Mouse (Mus musculus) embryo, embryonic 11 days (tissue): ENCODE results near the gene Trim46.
A peak's percentile ranks its signal among the peaks of the same experiment; 100 is the strongest.
"Not testable (repeated sequence)": the region's sequence is repeated elsewhere in the genome, so short reads cannot be mapped to it uniquely, and the experiment has no call there.

ENCODE experiments used
- DNase-seq: peaks from one replicate; pipeline ENCODE4 v3.0.0-alpha.2; 2015

Trim46 gene

GRCm38 (mm10) chr3:89231772-89232275 is 14.3 kb downstream of the Trim46 start:
- no peak for DNase-seq

GRCm38 (mm10) chr3:89231345-89231744 is 14.8 kb downstream of the Trim46 start:
- DNase-seq, result no peak

DNA sequence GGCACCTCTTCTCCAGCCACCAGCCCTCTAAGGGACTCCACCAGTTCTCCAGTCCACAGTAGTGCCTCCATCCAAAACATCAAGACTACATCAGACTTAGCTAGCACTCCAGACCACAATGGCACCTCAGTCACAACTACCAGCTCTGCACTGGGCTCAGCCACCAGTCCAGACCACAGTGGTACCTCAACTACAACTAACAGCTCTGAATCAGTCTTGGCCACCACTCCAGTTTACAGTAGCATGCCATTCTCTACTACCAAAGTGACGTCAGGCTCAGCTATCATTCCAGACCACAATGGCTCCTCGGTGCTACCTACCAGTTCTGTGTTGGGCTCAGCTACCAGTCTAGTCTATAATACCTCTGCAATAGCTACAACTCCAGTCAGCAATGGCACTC is 15.5 kb downstream of the Trim46 start:
- no peak for DNase-seq

- no peak for DNase-seq
Measured at GRCm38 (mm10) chr3:89229276-89229675, 16.8 kb downstream of the Trim46 start.

DNA sequence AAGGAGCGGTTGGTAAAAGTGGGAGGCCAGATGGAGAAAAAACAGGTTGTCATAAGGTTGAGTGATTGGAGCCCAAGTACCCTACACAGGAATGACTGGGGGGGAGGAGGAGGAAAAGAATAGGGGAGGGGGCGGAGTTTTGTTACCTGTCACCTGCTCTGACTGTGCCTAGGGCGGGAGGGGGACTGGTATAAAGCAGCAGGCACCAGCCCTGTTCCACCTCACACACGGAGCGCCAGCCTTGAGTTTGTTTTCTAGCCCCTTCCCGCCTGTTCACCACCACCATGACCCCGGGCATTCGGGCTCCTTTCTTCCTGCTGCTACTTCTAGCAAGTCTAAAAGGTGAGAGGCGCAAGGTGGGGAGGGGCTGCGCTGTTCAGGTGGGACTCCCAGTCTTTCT is 17.3 kb downstream of the Trim46 start, which contains the start of gene Muc1:
TSS of gene Muc1 (plus strand) at position 222 of the 400 bp plus-strand sequence.
- no peak for DNase-seq

- peak; percentile 92 for DNase-seq
Measured at GRCm38 (mm10) chr3:89228180-89228549, 17.9 kb downstream of the Trim46 start.

GRCm38 (mm10) chr3:89227307-89228179 is 18.6 kb downstream of the Trim46 start:
- peak; percentile 96 for DNase-seq

- DNase-seq, result no peak
Measured at GRCm38 (mm10) chr3:89226900-89227299, 19.2 kb downstream of the Trim46 start, which contains the start of gene Mtx1. Gene Mtx1, minus strand, starts transcription at chr3:89227088.

GRCm38 (mm10) chr3:89226361-89226760 is 19.7 kb downstream of the Trim46 start:
- no peak for DNase-seq

- peak; percentile 89 for DNase-seq
Measured at GRCm38 (mm10) chr3:89225918-89226317, 20.2 kb downstream of the Trim46 start.

DNA sequence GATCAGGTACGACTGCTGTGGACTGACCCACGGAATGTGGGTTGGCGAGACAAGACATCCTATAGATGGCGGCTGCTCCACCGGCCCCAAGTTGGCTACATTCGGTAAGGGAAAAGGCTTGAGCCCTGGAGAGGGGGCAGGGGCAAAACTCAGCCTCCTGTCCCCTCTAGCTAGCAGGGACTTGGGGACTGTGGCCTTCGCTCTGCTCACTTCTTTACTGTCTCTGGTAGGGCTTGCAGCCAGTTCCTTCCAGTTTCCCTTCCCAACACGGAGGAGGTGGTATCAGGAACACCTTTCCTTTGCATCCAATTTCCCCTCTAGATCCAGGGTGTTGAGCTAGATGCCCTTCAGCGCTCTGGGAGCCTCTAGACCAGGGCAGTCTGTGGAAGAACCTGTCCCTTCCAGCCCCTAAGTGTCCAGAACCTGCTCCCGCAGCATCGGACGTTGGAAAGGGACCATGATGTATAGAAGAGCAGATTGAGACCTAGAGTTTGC is 20.7 kb downstream of the Trim46 start:
- no peak for DNase-seq

GRCm38 (mm10) chr3:89224796-89225195 is 21.3 kb downstream of the Trim46 start:
- DNase-seq, result no peak

- no peak for DNase-seq
Measured at GRCm38 (mm10) chr3:89221167-89221566, 24.9 kb downstream of the Trim46 start.

- DNase-seq, result peak; percentile 39
Measured at GRCm38 (mm10) chr3:89219546-89219945, 26.6 kb downstream of the Trim46 start.

GRCm38 (mm10) chr3:89218271-89218670 is 27.8 kb downstream of the Trim46 start:
- DNase-seq, result no peak

DNA sequence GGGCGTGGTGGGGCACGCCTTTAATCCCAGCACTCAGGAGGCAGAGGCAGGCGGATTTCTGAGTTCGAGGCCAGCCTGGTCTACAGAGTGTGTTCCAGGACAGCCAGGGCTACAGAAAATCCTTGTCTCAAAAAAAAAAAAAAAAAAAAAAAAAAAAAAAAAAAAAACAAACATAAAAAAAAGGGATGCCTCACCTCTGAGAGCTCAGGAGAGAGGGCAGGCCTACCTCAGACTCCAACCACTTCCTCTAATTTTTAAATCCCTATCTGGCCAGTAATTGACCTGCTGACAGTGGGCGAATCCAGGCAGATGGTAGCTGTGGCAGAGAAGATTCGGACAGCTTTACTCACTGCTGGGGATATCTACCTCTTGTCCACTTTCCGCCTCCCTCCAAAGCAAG is 29.7 kb downstream of the Trim46 start:
- DNase-seq, result not testable (repeated sequence)

DNA sequence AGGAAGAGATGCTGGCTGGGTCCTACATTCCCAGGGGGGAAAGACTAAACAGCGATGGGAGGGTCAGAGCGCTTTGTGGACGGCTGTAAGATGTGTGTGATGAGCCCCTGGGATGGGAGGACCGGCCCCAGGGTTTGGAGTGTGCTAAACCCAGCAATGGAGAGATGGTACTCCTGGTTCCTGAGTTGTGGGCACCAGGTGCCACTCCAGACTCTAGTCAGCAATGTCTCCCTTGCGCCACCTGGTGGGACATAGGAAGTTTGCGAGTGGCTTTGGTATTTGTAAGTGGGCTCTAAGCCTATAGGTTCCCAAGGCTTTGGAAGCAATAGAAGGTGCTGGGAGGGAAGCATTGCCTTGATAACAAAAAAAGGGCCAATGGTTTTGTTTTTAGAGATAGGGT is 30.3 kb downstream of the Trim46 start:
- DNase-seq, result peak; percentile 93

DNA sequence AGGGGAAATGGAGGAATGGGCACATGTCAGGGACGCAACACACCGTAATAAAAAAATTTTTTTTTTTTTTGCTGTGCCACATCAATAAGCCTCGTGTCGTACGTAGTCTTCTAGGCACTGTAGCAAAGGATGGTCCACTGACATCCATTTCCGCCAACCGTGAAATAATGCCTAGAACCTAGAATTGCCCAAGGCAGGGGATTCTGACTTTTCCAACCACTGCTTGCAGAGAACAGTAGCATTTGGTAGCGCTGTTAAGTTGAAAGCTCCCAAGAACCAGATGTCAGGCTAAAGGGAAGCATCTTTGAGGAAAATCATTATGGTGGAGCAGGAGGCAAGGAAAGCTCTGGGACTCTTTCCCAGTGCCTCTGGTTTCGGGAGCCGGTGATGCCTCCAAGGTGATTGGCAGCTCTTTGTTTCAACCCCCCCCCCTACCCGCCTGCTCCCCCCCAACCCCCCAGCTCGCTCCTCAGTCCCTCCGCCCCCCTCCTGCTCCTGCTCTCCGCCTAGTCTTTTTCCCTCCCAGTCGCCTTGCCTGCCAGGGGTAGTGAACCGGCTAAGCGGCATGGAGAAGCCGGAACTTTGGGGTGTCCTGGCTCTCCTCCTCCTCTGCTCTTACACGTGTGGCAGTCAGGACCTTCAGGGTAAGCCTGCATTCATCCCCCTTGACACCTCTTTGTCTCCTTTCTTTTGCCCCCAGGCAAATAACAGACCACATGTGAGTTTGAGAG is 31.3 kb downstream of the Trim46 start, which contains the start of gene Thbs3:
TSS of gene Thbs3 (plus strand) at position 500 of the 731 bp plus-strand sequence.
- peak; percentile 79 for DNase-seq

- peak; percentile 99 for DNase-seq
Measured at GRCm38 (mm10) chr3:89213803-89214530, 32.1 kb downstream of the Trim46 start.

GRCm38 (mm10) chr3:89210731-89211130 is 35.4 kb downstream of the Trim46 start:
- no peak for DNase-seq

DNA sequence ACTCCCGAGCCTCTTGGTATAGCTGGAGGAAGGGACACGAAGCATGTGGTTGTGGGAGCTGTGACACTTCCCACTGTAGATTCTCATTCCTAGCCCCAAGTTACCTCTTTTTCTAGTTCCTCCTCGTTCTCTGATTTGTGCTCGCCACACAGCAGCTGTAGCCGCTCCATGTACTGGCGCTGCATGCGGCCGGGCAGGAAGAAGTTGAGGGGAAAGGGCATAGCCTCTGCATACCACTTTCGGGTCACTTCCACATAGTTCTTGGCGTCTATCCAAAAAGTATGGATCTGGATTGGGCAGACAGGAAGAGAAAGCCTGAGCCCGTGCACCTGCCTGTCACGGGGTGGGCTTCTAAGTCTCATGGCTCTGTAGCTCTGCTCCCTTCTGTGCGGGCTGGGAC is 35.9 kb downstream of the Trim46 start:
- DNase-seq, result no peak

DNA sequence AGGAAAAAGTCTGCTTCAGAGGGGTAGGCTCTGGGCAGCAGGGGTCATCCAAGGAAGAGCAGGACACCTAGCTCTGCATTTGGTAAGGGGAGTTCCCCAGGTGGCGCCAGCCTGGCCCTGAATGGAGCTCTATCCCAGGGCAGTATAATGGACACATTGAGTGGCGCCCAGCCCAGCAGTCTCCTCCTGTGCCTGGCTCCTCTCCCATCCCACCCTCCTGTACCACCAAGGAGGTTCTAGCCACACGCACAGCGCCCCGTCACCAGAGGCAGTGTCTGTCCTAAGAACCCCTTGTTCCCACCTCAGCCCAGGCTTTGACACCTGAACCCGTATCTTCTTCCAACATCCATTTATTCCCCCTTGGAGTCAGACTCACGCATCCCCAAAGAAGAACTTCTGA is 36.4 kb downstream of the Trim46 start:
- no peak for DNase-seq

- DNase-seq, result no peak
Measured at GRCm38 (mm10) chr3:89208736-89209135, 37.4 kb downstream of the Trim46 start.
